Mouse (Mus musculus) cortical plate, adult 2 months (tissue): ENCODE measurements around the gene Qtrt1.

Experiments
- CTCF ChIP-seq: fragments of 200-500 bp; IDR thresholded peaks from 2 replicates; pipeline ENCODE4 v1.5.1; 2011; ENCODE audit warnings: mild to moderate bottlenecking, control low read depth, low read length; ENCODE audit not compliant: insufficient read depth; ENCODE audit errors: extremely low read depth
- POLR2A ChIP-seq: fragments of 200-500 bp; IDR thresholded peaks from 2 replicates; pipeline ENCODE4 v1.6.1; 2011; ENCODE audit warnings: mild to moderate bottlenecking, low read length, control low read depth; ENCODE audit not compliant: insufficient read depth; ENCODE audit errors: extremely low read depth

DNA sequence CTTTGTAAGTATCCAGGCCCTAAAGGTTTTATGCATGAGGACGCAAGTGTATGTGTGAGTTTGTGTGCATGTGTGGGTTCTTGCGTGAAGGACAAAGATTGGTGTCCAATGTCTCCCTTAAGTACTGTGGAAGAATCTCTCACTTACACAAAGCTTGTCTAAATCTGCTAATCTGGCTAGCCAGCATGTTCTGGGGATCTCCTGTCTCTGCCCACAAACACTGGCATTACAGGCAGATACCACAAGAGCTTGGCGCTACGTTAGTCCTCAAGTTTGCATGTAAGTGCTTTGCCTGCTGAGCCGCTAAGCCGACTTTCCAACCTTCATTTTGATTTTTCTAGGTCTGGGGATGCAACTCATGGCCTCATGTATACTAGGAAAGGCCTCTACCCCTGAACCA is 25.9 kb downstream of the Qtrt1 start:
- TF ChIP-seq CTCF (no peak), POLR2A (no peak)
